Mouse (Mus musculus): ENCODE data around the gene Hsfy2. TPM values are rescaled to one million over a fixed set of nuclear protein-coding genes. Genes with fewer than 3 reads are reported as not detected.

Gene Hsfy2
- polyA plus RNA-seq (2015; fragmentation: Nextera tagmentation; extraction: Ambion mirVana): not detected in 2 replicates

DNA sequence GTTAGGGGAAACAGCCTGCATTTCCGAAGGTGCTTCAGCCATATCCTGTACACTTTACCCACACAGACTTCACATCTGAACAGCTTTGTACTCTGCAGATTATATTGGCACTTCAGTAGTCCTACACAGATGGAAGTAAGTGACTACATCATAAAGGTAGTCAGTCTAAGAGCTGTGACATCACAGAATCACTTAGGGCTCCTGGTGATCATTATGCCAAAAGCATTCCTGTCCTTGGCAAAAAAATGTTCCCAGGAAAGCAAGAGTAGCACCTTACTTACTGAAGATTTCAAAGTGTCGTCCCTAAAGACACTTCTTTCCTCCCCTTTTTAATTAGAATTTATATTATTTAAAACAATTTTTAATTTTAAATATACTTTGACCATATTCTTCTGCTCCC, at the start of gene Hsfy2:
TSS of gene Hsfy2 (minus strand) at position 101 of the 400 bp plus-strand sequence.
- no peak within 1 kb of the TSS for H3K27ac ChIP-seq (ENCODE audit: low read length)
- no peaks in the 10 kb centered on the region for H3K36me3 ChIP-seq (ENCODE audit: control insufficient read depth, insufficient read depth)
- H3K27me3 ChIP-seq (ENCODE audit: control insufficient read depth, insufficient read depth, low read depth, low read length): no peaks in the 10 kb centered on the region
- H3K4me2 ChIP-seq (ENCODE audit: low read depth, low read length): no peak within 1 kb of the TSS
- WGBS (ENCODE audit: insufficient replicate concordance): 60% methylated on average over 2 of the region's 2 CpGs
- H3K4me1 ChIP-seq (ENCODE audit: control insufficient read depth, low read depth, low read length): no peaks in the 10 kb centered on the region
- ATAC-seq (ENCODE audit: low read depth): no peak
- no peak within 1 kb of the TSS for H3K9ac ChIP-seq (ENCODE audit: low read depth, low read length)
- H3K4me3 ChIP-seq (ENCODE audit: low read depth, low read length): no peak within 1 kb of the TSS
- no peaks in the 10 kb centered on the region for H3K9me3 ChIP-seq (replicated peaks; ENCODE audit: control insufficient read depth, low read length)

DNA sequence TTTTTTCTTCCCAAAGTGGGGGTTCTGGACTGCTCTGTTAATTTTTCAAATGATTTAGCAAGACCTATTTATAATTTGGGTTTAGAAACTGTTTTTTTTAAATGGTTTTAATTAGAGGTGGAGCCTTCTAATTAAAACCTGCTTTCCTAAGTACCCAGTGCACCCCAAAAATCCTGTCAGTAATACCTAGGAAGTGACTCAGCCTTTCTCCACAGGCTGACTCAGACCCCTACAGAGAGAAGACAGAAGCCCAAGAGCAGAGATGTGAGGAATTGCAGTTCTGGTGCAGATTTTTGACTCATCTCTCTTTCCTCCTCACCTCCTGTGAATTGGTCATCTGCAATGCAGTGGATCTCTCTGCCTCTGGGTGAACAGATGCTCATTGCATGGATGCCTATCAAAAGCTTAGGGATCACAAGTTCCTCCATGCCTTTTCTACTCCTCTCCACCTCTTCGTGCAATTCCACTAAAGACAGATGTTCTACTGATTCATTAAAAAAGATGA, 47.9 kb upstream of the Hsfy2 start:
- Histone ChIP-seq H3K27ac (ENCODE audit: low read length) (no peak overlapping the region), H3K4me1 (ENCODE audit: control insufficient read depth, low read depth, low read length) (no peaks in the 10 kb centered on the region), H3K4me3 (ENCODE audit: low read depth, low read length) (no peak overlapping the region), H3K36me3 (ENCODE audit: control insufficient read depth, insufficient read depth) (no peaks in the 10 kb centered on the region), H3K9me3 (replicated peaks; ENCODE audit: control insufficient read depth, low read length) (no peaks in the 10 kb centered on the region), H3K9ac (ENCODE audit: low read depth, low read length) (no peak overlapping the region), H3K4me2 (ENCODE audit: low read depth, low read length) (no peak overlapping the region), H3K27me3 (ENCODE audit: control insufficient read depth, insufficient read depth, low read depth, low read length) (no peaks in the 10 kb centered on the region)
- 60% methylated on average over 1 of the region's 1 CpGs for WGBS (ENCODE audit: insufficient replicate concordance)
- no peak for ATAC-seq (ENCODE audit: low read depth)

DNA sequence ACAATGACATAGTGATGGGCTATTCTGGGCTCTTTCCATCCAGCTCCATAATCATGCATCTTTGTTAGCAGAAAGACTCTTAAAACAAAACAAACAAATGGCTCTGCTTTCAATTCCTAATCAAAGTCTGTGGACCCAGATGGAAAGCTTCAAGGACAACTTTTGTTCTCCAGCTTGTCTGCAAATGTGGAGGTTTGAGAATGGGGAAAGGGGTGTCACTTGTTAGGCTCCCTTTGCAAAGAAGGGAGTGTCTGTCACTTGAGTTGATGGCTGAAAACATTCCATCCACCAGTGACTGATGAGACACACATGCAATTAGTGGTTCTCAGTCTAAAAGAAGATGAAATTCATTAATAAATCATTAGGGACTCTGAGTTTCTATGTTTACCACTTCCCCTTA, 47.3 kb upstream of the Hsfy2 start:
- H3K27me3 ChIP-seq (ENCODE audit: control insufficient read depth, insufficient read depth, low read depth, low read length): no peaks in the 10 kb centered on the region

DNA sequence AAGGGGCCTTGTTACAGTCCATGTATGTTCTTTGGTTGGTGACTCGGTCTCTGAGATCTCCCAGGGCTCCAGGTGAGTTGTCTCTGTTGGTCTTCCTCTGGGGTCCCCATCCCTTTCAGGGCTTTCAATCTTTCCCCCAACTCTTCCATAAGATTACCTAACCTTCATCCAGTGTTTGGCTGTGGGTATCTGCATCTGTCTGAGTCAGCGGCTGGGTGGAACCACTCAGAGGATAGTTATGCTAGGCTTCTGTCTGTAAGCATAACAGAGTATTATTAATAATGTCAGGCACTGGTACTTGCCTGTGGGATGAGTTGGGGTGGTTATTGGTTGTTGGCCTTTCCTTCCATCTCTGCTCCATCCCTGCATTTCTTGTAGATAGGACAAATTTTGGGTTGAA, 44.0 kb upstream of the Hsfy2 start:
- ATAC-seq (ENCODE audit: low read depth): no peak
- Histone ChIP-seq H3K9ac (ENCODE audit: low read depth, low read length) (no peak overlapping the region), H3K9me3 (replicated peaks; ENCODE audit: control insufficient read depth, low read length) (no peaks in the 10 kb centered on the region), H3K27ac (ENCODE audit: low read length) (no peak overlapping the region), H3K4me2 (ENCODE audit: low read depth, low read length) (no peak overlapping the region), H3K36me3 (ENCODE audit: control insufficient read depth, insufficient read depth) (no peaks in the 10 kb centered on the region), H3K4me3 (ENCODE audit: low read depth, low read length) (no peak overlapping the region), H3K27me3 (ENCODE audit: control insufficient read depth, insufficient read depth, low read depth, low read length) (no peaks in the 10 kb centered on the region), H3K4me1 (ENCODE audit: control insufficient read depth, low read depth, low read length) (no peaks in the 10 kb centered on the region)
- 60% methylated on average over 2 of the region's 2 CpGs for WGBS (ENCODE audit: insufficient replicate concordance)

More for the DNA sequence above, 47.3 kb upstream of the Hsfy2 start:
- no peak overlapping the region for H3K9ac ChIP-seq (ENCODE audit: low read depth, low read length)
- H3K4me1 ChIP-seq (ENCODE audit: control insufficient read depth, low read depth, low read length): no peaks in the 10 kb centered on the region
- H3K27ac ChIP-seq (ENCODE audit: low read length): no peak overlapping the region
- no peak for ATAC-seq (ENCODE audit: low read depth)
- no peaks in the 10 kb centered on the region for H3K36me3 ChIP-seq (ENCODE audit: control insufficient read depth, insufficient read depth)
- H3K4me3 ChIP-seq (ENCODE audit: low read depth, low read length): no peak overlapping the region
- no peaks in the 10 kb centered on the region for H3K9me3 ChIP-seq (replicated peaks; ENCODE audit: control insufficient read depth, low read length)
- no peak overlapping the region for H3K4me2 ChIP-seq (ENCODE audit: low read depth, low read length)

DNA sequence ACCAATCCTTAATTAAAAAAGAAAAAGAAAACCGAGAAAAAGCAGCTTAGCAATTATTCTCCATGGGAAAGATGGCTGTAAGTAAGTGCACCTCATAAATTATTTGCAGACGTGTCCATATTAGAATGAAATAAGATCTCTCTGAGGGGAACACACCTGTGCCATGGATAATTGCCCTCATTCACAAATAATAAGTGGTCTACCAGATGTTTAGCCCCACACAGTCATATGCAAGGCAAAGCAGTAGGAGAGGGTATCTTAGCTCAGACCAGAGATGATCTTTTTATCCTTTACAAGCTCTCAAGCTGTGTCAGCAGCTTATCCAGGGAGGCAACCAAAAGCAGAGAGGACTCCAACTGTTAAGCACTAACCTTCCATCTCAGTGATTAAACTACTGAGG, 38.0 kb upstream of the Hsfy2 start:
- Histone ChIP-seq H3K36me3 (ENCODE audit: control insufficient read depth, insufficient read depth) (no peaks in the 10 kb centered on the region), H3K27me3 (ENCODE audit: control insufficient read depth, insufficient read depth, low read depth, low read length) (no peaks in the 10 kb centered on the region), H3K4me2 (ENCODE audit: low read depth, low read length) (no peak overlapping the region), H3K9ac (ENCODE audit: low read depth, low read length) (no peak overlapping the region), H3K4me3 (ENCODE audit: low read depth, low read length) (no peak overlapping the region), H3K27ac (ENCODE audit: low read length) (no peak overlapping the region), H3K9me3 (replicated peaks; ENCODE audit: control insufficient read depth, low read length) (no peaks in the 10 kb centered on the region), H3K4me1 (ENCODE audit: control insufficient read depth, low read depth, low read length) (no peaks in the 10 kb centered on the region)
- no peak for ATAC-seq (ENCODE audit: low read depth)
- WGBS (ENCODE audit: insufficient replicate concordance): 34% methylated on average over 2 of the region's 2 CpGs

DNA sequence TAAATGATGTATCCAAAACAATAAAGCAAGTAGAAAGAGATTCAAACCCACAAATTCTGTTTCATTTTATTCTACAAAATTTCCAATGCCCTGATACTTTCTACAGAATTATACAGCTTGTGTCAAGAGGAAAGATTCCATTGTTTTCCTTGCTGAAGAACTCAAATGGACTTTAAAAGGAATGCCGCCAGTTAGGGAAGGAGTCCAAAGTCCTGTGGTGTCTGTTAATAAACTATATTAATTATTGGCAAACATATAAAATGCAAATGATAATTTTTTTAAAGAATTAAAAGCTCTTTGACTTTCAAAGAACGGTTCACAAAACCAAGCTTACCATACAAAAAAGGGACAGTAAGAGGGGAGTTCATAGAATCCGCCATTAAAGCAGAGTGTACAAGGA, 37.4 kb upstream of the Hsfy2 start:
- H3K4me2 ChIP-seq (ENCODE audit: low read depth, low read length): no peak overlapping the region
- no peak overlapping the region for H3K27ac ChIP-seq (ENCODE audit: low read length)
- H3K27me3 ChIP-seq (ENCODE audit: control insufficient read depth, insufficient read depth, low read depth, low read length): no peaks in the 10 kb centered on the region
- H3K9me3 ChIP-seq (replicated peaks; ENCODE audit: control insufficient read depth, low read length): no peaks in the 10 kb centered on the region
- no peak for ATAC-seq (ENCODE audit: low read depth)
- H3K4me3 ChIP-seq (ENCODE audit: low read depth, low read length): no peak overlapping the region
- WGBS (ENCODE audit: insufficient replicate concordance): 60% methylated on average over 3 of the region's 3 CpGs
- H3K36me3 ChIP-seq (ENCODE audit: control insufficient read depth, insufficient read depth): no peaks in the 10 kb centered on the region
- H3K4me1 ChIP-seq (ENCODE audit: control insufficient read depth, low read depth, low read length): no peaks in the 10 kb centered on the region
- H3K9ac ChIP-seq (ENCODE audit: low read depth, low read length): no peak overlapping the region

DNA sequence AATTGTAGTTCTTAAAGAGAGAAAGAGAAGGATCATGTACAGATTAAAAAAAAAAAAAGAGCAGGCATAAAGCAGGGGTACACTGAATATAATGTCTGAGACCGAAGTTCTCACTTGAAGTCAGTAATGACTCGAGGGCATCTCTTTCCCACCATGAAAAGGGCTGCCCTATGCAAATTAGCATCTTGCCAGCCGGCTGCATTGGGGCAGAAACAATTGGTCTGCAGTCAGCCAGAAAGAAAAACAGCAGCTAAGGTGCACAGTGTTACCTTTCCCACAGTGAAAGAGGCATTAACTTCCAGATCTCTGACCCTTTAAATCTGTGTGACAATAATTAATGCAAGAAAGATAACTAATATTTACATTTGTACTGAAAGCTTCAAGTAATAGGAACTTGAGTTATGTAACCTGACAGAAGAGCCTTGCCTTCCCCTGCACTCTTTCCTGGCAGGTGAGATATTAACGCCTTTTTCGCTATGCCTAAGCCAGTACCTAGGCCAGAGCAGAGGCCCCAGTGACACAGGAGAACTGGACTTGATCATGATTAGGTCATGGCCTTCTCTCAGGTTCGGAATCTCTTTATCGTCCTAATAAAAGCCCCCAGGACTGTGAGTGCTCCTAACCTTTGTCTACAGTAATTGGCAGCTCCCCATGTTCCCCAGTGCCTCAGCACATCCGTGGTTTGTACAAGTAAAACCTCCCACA, 34.2 kb upstream of the Hsfy2 start:
- Histone ChIP-seq H3K4me2 (ENCODE audit: low read depth, low read length) (no peak overlapping the region), H3K36me3 (ENCODE audit: control insufficient read depth, insufficient read depth) (no peaks in the 10 kb centered on the region), H3K27me3 (ENCODE audit: control insufficient read depth, insufficient read depth, low read depth, low read length) (no peaks in the 10 kb centered on the region), H3K4me1 (ENCODE audit: control insufficient read depth, low read depth, low read length) (no peaks in the 10 kb centered on the region), H3K9me3 (replicated peaks; ENCODE audit: control insufficient read depth, low read length) (no peaks in the 10 kb centered on the region), H3K9ac (ENCODE audit: low read depth, low read length) (no peak overlapping the region), H3K4me3 (ENCODE audit: low read depth, low read length) (no peak overlapping the region), H3K27ac (ENCODE audit: low read length) (no peak overlapping the region)
- WGBS (ENCODE audit: insufficient replicate concordance): 43% methylated on average over 8 of the region's 8 CpGs
- ATAC-seq (ENCODE audit: low read depth): no peak

DNA sequence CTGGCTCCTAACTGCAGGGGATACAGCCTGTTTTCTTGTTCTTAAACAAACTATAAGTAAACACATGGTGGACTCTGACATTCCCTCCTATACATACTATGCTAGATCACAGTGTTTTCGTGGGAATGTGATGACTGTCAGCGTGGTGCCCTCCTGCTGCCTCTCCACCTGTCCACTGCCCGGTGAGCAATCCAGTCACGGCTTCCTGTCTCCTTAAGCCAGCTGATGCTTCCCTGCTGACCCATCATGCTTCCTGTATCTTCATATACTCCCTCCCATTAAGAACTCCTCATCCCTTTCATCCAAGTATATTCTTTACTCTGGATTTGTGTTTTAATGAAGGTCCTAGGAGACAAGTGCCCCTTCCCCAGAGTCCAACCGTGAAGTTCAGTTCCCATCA, 33.3 kb upstream of the Hsfy2 start:
- Histone ChIP-seq H3K27ac (ENCODE audit: low read length) (no peak overlapping the region), H3K9ac (ENCODE audit: low read depth, low read length) (no peak overlapping the region), H3K4me2 (ENCODE audit: low read depth, low read length) (no peak overlapping the region), H3K27me3 (ENCODE audit: control insufficient read depth, insufficient read depth, low read depth, low read length) (no peaks in the 10 kb centered on the region), H3K36me3 (ENCODE audit: control insufficient read depth, insufficient read depth) (no peaks in the 10 kb centered on the region), H3K4me3 (ENCODE audit: low read depth, low read length) (no peak overlapping the region), H3K9me3 (replicated peaks; ENCODE audit: control insufficient read depth, low read length) (no peaks in the 10 kb centered on the region), H3K4me1 (ENCODE audit: control insufficient read depth, low read depth, low read length) (no peaks in the 10 kb centered on the region)
- 55% methylated on average over 5 of the region's 5 CpGs for WGBS (ENCODE audit: insufficient replicate concordance)
- no peak for ATAC-seq (ENCODE audit: low read depth)

DNA sequence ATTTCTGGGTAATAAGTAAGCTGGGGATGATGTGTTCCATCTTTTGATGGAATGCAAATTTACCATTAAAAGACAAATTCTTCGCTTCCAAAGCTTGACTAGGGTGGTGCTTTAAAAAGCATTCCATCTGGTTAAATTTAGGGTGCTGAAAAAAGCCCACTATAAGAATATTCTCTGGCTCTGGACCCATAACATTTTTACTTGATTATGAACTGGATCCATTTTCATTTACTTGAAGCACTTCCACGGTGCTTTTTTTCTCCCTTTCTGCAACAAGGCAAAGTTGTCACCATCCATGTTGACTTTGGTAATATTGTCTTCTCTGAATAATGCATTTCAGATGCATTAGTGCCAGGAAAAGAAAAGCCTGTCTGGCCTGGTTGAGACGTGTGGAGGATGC, 27.4 kb upstream of the Hsfy2 start:
- H3K4me1 ChIP-seq (ENCODE audit: control insufficient read depth, low read depth, low read length): no peaks in the 10 kb centered on the region
- H3K9ac ChIP-seq (ENCODE audit: low read depth, low read length): no peak overlapping the region
- H3K27me3 ChIP-seq (ENCODE audit: control insufficient read depth, insufficient read depth, low read depth, low read length): no peaks in the 10 kb centered on the region
- no peaks in the 10 kb centered on the region for H3K36me3 ChIP-seq (ENCODE audit: control insufficient read depth, insufficient read depth)
- no peak overlapping the region for H3K4me3 ChIP-seq (ENCODE audit: low read depth, low read length)
- H3K9me3 ChIP-seq (replicated peaks; ENCODE audit: control insufficient read depth, low read length): no peaks in the 10 kb centered on the region
- no peak overlapping the region for H3K4me2 ChIP-seq (ENCODE audit: low read depth, low read length)
- 57% methylated on average over 3 of the region's 3 CpGs for WGBS (ENCODE audit: insufficient replicate concordance)
- H3K27ac ChIP-seq (ENCODE audit: low read length): no peak overlapping the region
- no peak for ATAC-seq (ENCODE audit: low read depth)
